Mouse (Mus musculus): ENCODE data around the gene Polr1b. TPM values are rescaled to one million over a fixed set of nuclear protein-coding genes. Genes with fewer than 3 reads are reported as not detected.

The Polr1b gene
- total RNA-seq, 2 experiments from 2014 or later, result 23.5 to 27.7 TPM

DNA sequence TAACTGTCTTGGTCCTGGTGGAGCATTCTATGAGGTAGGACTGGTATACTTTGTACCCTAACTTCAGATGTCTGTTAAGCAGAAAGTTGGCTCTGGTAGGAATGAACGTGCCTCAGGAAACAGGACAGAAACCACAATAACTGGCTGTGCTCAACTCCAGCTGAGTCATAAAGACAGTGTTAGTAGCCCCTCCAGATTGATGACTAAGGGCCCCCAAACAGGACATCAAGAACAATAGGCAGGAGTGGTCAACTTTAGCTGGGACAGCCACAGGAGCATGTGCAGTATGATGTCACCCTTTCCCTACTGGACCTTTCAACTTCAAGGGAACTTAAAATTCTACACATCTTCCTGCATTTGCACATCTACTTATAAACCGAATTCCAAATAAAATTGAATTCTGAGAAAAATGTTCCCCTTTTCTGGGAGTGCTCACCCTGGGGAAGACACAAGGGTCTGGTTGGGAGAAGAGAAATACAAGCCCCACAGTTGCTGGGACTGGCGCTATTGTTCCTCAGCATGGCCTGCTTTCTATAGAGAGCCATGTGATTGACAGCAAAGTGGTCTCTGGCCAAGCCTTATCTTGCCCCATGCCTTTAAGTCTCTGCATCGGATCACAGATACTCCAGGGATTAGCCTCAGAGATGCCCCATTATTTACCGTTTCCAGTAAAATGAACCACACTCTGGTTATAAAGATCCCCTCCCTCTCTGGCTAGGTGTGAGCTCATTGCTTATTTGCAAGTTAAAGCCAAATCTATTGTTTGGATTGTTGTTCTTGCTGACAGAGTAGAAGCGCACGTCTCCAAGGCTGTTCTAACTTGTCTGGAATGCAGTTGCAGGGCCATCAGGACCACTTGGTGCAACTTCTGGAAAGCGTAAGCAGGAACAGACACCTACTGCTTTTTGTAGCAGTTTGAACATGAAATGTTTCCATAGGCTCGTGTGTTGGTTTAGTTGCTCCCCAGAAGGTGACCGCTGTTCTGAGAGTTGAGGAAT lies 66.0 kb downstream of the Polr1b start:
- no peak for DNase-seq (ENCODE audit: extremely low spot score in 1 of 2, low spot score in 2 of 2)
- Histone ChIP-seq H3K27ac (no peak overlapping the region), H3K4me3 (no peak overlapping the region)
- no peak for TF ChIP-seq CTCF (IDR thresholded peaks at IDR 0.05)
- intact Hi-C loops (cut with DNase I), result no loop called here

DNA sequence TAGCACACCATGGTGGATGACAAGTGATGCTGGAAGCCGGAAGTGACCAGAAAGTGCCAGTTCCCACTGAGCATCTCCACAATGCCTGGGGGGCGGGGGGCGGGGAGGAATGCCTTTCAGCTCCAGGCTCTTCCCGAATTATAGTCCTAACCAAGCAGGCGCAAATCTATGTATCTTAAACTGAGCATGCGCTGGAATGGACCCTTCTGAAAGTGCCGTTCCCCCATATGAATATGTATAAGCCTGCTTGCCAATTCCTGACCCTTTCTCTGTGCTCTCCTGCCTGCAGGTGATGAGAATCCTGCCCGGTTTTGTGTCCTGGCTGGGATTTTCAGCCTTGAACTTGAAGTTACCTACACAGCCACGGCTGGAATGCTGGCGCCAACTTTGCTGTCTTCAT lies 72.6 kb downstream of the Polr1b start:
- H3K4me3 ChIP-seq, result no peak overlapping the region
- intact Hi-C loops (cut with DNase I), result no loop called here
- TF ChIP-seq CTCF (IDR thresholded peaks at IDR 0.05), result no peak
- no peak for DNase-seq (ENCODE audit: extremely low spot score in 1 of 2, low spot score in 2 of 2)
- H3K27ac ChIP-seq, result no peak overlapping the region

DNA sequence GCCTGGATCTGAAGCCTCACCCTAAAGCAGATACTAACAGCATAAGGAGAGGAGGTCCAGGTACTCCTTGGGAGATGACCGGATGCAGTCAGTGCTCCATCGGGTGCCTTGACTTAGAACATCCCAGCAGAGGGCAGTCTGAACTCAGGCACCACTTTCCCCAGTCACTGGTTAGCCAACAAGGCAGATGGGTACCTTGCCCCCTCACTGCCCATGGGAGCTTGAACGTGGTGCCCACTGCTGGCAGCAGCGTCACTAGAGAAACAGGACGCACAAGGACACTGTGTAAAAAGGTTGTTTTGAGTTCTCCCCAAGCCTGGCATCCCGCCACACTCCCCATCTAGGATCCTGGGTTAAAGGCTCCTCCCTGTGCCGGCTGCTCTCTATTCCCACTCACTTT lies 73.7 kb downstream of the Polr1b start:
- peak overlapping the region; percentile 13; the same call in 1 of the 2 replicates for H3K4me3 ChIP-seq
- H3K27ac ChIP-seq, result no peak overlapping the region
- DNase-seq (ENCODE audit: extremely low spot score in 1 of 2, low spot score in 2 of 2), result peak; percentile 46 to 59
- TF ChIP-seq CTCF (IDR thresholded peaks at IDR 0.05), result peak; percentile 68
- intact Hi-C loops (cut with DNase I), result loop anchor here (1.0 to 2.0 kb wide), 2 partner anchors 85 to 260 kb away; no protein-coding TSS in a partner anchor

DNA sequence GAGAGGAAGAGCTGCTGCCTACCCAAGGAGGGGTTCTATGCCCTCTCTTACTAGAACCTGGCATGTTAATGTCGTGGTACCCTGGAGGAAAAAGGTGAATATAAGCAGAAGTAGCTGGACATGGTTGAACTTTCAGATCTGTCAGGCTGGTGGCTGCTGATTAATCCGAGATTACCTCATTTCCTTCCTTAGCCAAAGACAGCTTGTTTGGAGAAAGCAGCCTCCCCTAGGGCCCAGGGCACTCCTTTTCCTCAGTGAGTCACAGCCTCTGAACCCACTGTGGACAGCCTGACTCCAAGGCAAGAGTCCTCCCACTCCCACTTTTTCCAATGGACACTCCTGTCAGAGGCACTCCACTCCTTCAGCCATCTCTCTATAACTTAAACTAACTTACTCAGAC lies 74.8 kb downstream of the Polr1b start:
- no peak for TF ChIP-seq CTCF (IDR thresholded peaks at IDR 0.05)
- intact Hi-C loops (cut with DNase I), result loop anchor here (2.0 kb wide), 1 partner anchor 259 kb away; no protein-coding TSS in a partner anchor
- H3K4me3 ChIP-seq, result no peak overlapping the region

More for the DNA sequence above, 74.8 kb downstream of the Polr1b start:
- no peak overlapping the region for H3K27ac ChIP-seq
- no peak for DNase-seq (ENCODE audit: extremely low spot score in 1 of 2, low spot score in 2 of 2)

Other genes starting within 250 kb of the Polr1b start
- gene Fbln7, start 238.0 kb upstream of the Polr1b start, total RNA-seq (2021), result 1 to 10 TPM; 2.4 to 2.5 TPM
- gene Zc3h8, start 156.9 kb upstream of the Polr1b start, total RNA-seq (2021), result 1 to 10 TPM; 6.8 to 7.1 TPM
- gene Zc3h6, start 133.6 kb upstream of the Polr1b start, total RNA-seq (2021), result 10 to 100 TPM; 14.4 to 19.8 TPM
- 1 to 10 TPM; 5.0 to 5.4 TPM for gene Gm10762, start 133.3 kb upstream of the Polr1b start, total RNA-seq (2021)
- gene Vinac1, start 52.8 kb upstream of the Polr1b start, total RNA-seq (2021), result under 1 TPM in 1 of 2 experiments, not detected in 1; 0.25 TPM
- 10 to 100 TPM; 64.0 to 70.2 TPM for gene Ttl, start 35.1 kb upstream of the Polr1b start, total RNA-seq (2021)
- gene Chchd5, start 28.7 kb downstream of the Polr1b start, total RNA-seq (2021), result 10 to 100 TPM; 10.2 to 12.2 TPM
- gene Slc20a1, start 97.8 kb downstream of the Polr1b start, total RNA-seq (2021), result 100 to 1,000 TPM; 161 to 164 TPM
- gene Ckap2l, start 196.2 kb downstream of the Polr1b start, total RNA-seq (2021), result under 1 TPM; 0.59 to 0.63 TPM
- gene Il1a, start 209.0 kb downstream of the Polr1b start, total RNA-seq (2021), result under 1 TPM; 0.44 to 0.50 TPM

All from left cerebral cortex, adult 2 months (tissue).